In the genomic region with DNA sequence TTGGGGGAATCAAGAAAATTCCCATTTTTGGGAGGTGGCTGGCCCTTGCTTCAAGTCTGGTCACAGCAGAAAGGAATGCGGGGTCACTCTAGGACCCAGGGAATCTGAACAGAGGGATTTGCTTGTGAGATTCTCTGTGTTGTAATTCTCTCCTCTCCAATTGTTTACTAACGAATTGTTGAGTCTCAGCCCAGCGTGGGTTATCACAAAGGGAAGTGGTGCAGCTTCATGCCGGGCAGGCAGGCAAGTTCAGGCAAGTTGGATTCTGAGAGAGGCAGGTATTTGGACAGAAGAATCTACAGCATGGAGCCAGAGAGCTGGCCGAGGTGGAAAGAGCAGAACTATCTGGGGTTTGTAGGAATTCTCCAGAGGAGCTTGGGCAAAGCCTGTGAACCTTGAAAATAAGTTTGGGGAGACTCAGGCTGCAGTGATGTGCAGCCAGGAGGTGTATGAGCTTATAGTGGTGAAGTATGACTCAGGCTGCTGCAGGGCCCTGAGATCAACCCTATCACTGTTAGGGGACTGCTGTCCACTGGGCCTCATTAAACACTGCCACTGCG, we compare ENCODE assay signal across 15 mouse cellular contexts. TPM values are rescaled to one million over a fixed set of nuclear protein-coding genes. Genes with fewer than 3 reads are reported as not detected.
A peak's percentile ranks its signal among the peaks of the same experiment; 100 is the strongest.
DNase-seq lines count a peak whose midpoint lies in the region; ATAC-seq and TF ChIP-seq lines count a peak whose summit lies in the region.
"Had no signal": no experiment of that assay in that cellular context is flagged by ENCODE, and none has a peak within 500 bp of the region (broad histone marks: within the 10 kb centered on the region; RNA-seq: fewer than 3 reads in every experiment).

No protein-coding gene starts in this region.

- dilution Hi-C loops in CH12.LX (cut with MboI; ENCODE audit: extremely low pct_ligation_motif_present, extremely low pct_unique_long_range_greater_than_20kb, low sequenced_read_pairs), result no loop called here

- no peaks in the 10 kb centered on the region for H3K79me2 ChIP-seq in CH12.LX (replicated peaks; ENCODE audit: control insufficient read depth, extremely low read depth, insufficient read depth, poor library complexity, severe bottlenecking)

- no peak overlapping the region for H3K4me2 ChIP-seq in heart, embryonic 14.5 days (ENCODE audit: low read length)
- no peak overlapping the region for H3K4me2 ChIP-seq in heart, embryonic 11.5 days
- no peak overlapping the region for H3K4me2 ChIP-seq in CH12.LX (ENCODE audit: insufficient read depth, low read depth, poor library complexity, severe bottlenecking)
- no peak overlapping the region for H3K4me2 ChIP-seq in liver, embryonic 12.5 days
- H3K4me2 ChIP-seq: embryonic facial prominence, embryonic 15.5 days; hindbrain, embryonic 15.5 days; liver, embryonic 15.5 days; midbrain, embryonic 11.5 days had no signal

- no peak for TF ChIP-seq EP300 in CH12.LX (IDR thresholded peaks at IDR 0.05; ENCODE audit: low read length)

- TF ChIP-seq RAD21 in CH12.LX (IDR thresholded peaks at IDR 0.05; ENCODE audit: low read depth, low read length), result no peak

- peak overlapping the region; percentile 28; the same call in 1 of the 2 replicates for H3K9ac ChIP-seq in heart, embryonic 14.5 days (ENCODE audit: low read length)
- no peak overlapping the region for H3K9ac ChIP-seq in heart, embryonic 11.5 days (ENCODE audit: low read depth, low read length)
- H3K9ac ChIP-seq in CH12.LX (ENCODE audit: insufficient read depth, low read depth), result no peak overlapping the region
- H3K9ac ChIP-seq in liver, embryonic 12.5 days, result no peak overlapping the region
- H3K9ac ChIP-seq: embryonic facial prominence, embryonic 15.5 days; hindbrain, embryonic 15.5 days; liver, embryonic 15.5 days had no signal

- TF ChIP-seq CTCF in CH12.LX (conservative IDR thresholded peaks at IDR 0.05 in 1 of 2, IDR thresholded peaks at IDR 0.05 in 1 of 2; ENCODE audit: low read depth in 2 of 2, low read length in 2 of 2), result no peak

- no peaks in the 10 kb centered on the region for H3K9me3 ChIP-seq in heart, embryonic 14.5 days (ENCODE audit: control insufficient read depth, low read length)
- H3K9me3 ChIP-seq in heart, embryonic 11.5 days (replicated peaks; ENCODE audit: control insufficient read depth, low read length), result no peaks in the 10 kb centered on the region
- H3K9me3 ChIP-seq in CH12.LX (replicated peaks; ENCODE audit: low read length), result no peaks in the 10 kb centered on the region
- H3K9me3 ChIP-seq in limb, embryonic 10.5 days (replicated peaks), result no peaks in the 10 kb centered on the region
- no peaks in the 10 kb centered on the region for H3K9me3 ChIP-seq in liver, embryonic 12.5 days (replicated peaks)
- H3K9me3 ChIP-seq: embryonic facial prominence, embryonic 15.5 days; hindbrain, embryonic 15.5 days; liver, embryonic 15.5 days had no signal

- TF ChIP-seq POLR2A in CH12.LX (IDR thresholded peaks at IDR 0.05; ENCODE audit: low read depth, low read length), result no peak

- H3K4me3 ChIP-seq in heart, embryonic 14.5 days (ENCODE audit: control insufficient read depth in 1 of 2, insufficient read depth in 1 of 2, low read depth in 1 of 2, low read length in 2 of 2), result no peak overlapping the region
- H3K4me3 ChIP-seq in heart, embryonic 11.5 days (ENCODE audit: low read depth, low read length), result no peak overlapping the region
- no peak overlapping the region for H3K4me3 ChIP-seq in CH12.LX (replicated peaks in 1 of 3; ENCODE audit: low read depth in 2 of 3, low read length in 2 of 3, poor library complexity in 1 of 3)
- H3K4me3 ChIP-seq in limb, embryonic 10.5 days, result no peak overlapping the region
- H3K4me3 ChIP-seq in liver, embryonic 12.5 days, result no peak overlapping the region
- H3K4me3 ChIP-seq: embryonic facial prominence, embryonic 15.5 days; hindbrain, embryonic 15.5 days; layer of hippocampus, adult 2 months; liver, embryonic 15.5 days had no signal

- intact Hi-C loops in left cerebral cortex, postnatal 10 days (cut with DNase I), result no loop called here

- 48% methylated on average over 6 of the region's 6 CpGs for WGBS in heart, embryonic 14.5 days
- WGBS in heart, embryonic 11.5 days (ENCODE audit: insufficient replicate concordance), result 57% methylated on average over 6 of the region's 6 CpGs
- WGBS in limb, embryonic 10.5 days, result 55% methylated on average over 6 of the region's 6 CpGs
- WGBS in liver, embryonic 12.5 days (ENCODE audit: insufficient replicate concordance), result 43% methylated on average over 6 of the region's 6 CpGs

- H3K27ac ChIP-seq in heart, embryonic 14.5 days (replicated peaks in 1 of 2; ENCODE audit: control insufficient read depth in 1 of 2, insufficient read depth in 1 of 2, low read depth in 2 of 2, low read length in 2 of 2), result no peak overlapping the region
- no peak overlapping the region for H3K27ac ChIP-seq in heart, embryonic 11.5 days (ENCODE audit: low read depth, low read length)
- no peak overlapping the region for H3K27ac ChIP-seq in CH12.LX (ENCODE audit: insufficient read depth, low read depth)
- H3K27ac ChIP-seq in limb, embryonic 10.5 days, result 0 out of 2 replicates have a peak overlapping the region, but pooled peaks have one; percentile 4
- no peak overlapping the region for H3K27ac ChIP-seq in liver, embryonic 12.5 days
- H3K27ac ChIP-seq: embryonic facial prominence, embryonic 15.5 days; hindbrain, embryonic 15.5 days; layer of hippocampus, adult 2 months; liver, embryonic 15.5 days had no signal

- no peaks in the 10 kb centered on the region for H3K36me3 ChIP-seq in heart, embryonic 14.5 days (ENCODE audit: control insufficient read depth, insufficient read depth, low read length)
- H3K36me3 ChIP-seq in heart, embryonic 11.5 days (ENCODE audit: control insufficient read depth, insufficient read depth, low read length), result no peaks in the 10 kb centered on the region
- no peaks in the 10 kb centered on the region for H3K36me3 ChIP-seq in CH12.LX (replicated peaks in 1 of 2; ENCODE audit: control insufficient read depth in 1 of 2, insufficient read depth in 1 of 2, low read length in 1 of 2)
- no peaks in the 10 kb centered on the region for H3K36me3 ChIP-seq in limb, embryonic 10.5 days
- H3K36me3 ChIP-seq in liver, embryonic 12.5 days, result no peaks in the 10 kb centered on the region
- H3K36me3 ChIP-seq: embryonic facial prominence, embryonic 15.5 days; hindbrain, embryonic 15.5 days; liver, embryonic 15.5 days had no signal

- peaks cover 3 to 7% of the 10 kb centered on the region in 2 experiments for H3K4me1 ChIP-seq in heart, embryonic 14.5 days (ENCODE audit: control insufficient read depth in 2 of 2, insufficient read depth in 2 of 2, low read length in 2 of 2)
- H3K4me1 ChIP-seq in heart, embryonic 11.5 days (ENCODE audit: control insufficient read depth, insufficient read depth, low read length), result no peaks in the 10 kb centered on the region
- H3K4me1 ChIP-seq in CH12.LX (ENCODE audit: control insufficient read depth in 1 of 2, insufficient read depth in 2 of 2), result peaks cover 0 to 9% of the 10 kb centered on the region in 2 experiments; a peak in 2 of 4 replicates
- H3K4me1 ChIP-seq in limb, embryonic 10.5 days, result no peaks in the 10 kb centered on the region
- no peaks in the 10 kb centered on the region for H3K4me1 ChIP-seq in liver, embryonic 12.5 days
- H3K4me1 ChIP-seq: liver, embryonic 15.5 days had no signal

- no peak for DNase-seq in CH12.LX (ENCODE audit: extremely low read depth)
- peak; percentile 16 for DNase-seq in ZHBTc4 (ENCODE audit: low read depth, low spot score)
- DNase-seq in limb, embryonic 10.5 days (ENCODE audit: low spot score), result peak; percentile 27
- DNase-seq in left cerebral cortex, postnatal 10 days (ENCODE audit: extremely low spot score in 1 of 2, low spot score in 2 of 2), result no peak
- no peak for DNase-seq in adrenal gland, postnatal 10 days
- DNase-seq: adrenal gland, adult 2 months; cerebellum, postnatal 25 days had no signal

- H3K27me3 ChIP-seq in heart, embryonic 14.5 days (ENCODE audit: control insufficient read depth, insufficient read depth, low read length), result no peaks in the 10 kb centered on the region
- no peaks in the 10 kb centered on the region for H3K27me3 ChIP-seq in heart, embryonic 11.5 days (ENCODE audit: control insufficient read depth, insufficient read depth, low read length)
- no peaks in the 10 kb centered on the region for H3K27me3 ChIP-seq in CH12.LX (replicated peaks)
- H3K27me3 ChIP-seq in limb, embryonic 10.5 days (ENCODE audit: low read depth, poor library complexity, severe bottlenecking), result no peaks in the 10 kb centered on the region
- no peaks in the 10 kb centered on the region for H3K27me3 ChIP-seq in liver, embryonic 12.5 days (replicated peaks)
- H3K27me3 ChIP-seq: embryonic facial prominence, embryonic 15.5 days; hindbrain, embryonic 15.5 days; liver, embryonic 15.5 days had no signal

- no peak for ATAC-seq in heart, embryonic 14.5 days (ENCODE audit: insufficient number of reproducible peaks, insufficient read depth, low FRiP score, low read depth)
- no peak for ATAC-seq in heart, embryonic 11.5 days (replicated peaks; ENCODE audit: insufficient number of reproducible peaks, low FRiP score, low TSS enrichment)
- ATAC-seq in liver, embryonic 12.5 days, result no peak

- in situ Hi-C loops in CH12.LX (cut with MboI; ENCODE audit: low pct_ligation_motif_present, low pct_unique_long_range_greater_than_20kb, low sequenced_read_pairs), result no loop called here

TF ChIP-seq in CH12.LX, 34 proteins besides CTCF, POLR2A, EP300 and RAD21 (continues in another document):
- TF ChIP-seq RCOR1 (conservative IDR thresholded peaks at IDR 0.05; ENCODE audit: low read depth, low read length), result no peak

RNA-seq across cellular contexts. Expression of a gene that starts 43.7 kb away (rescaled TPM):
- polyA plus RNA-seq in heart, embryonic 14.5 days (2014; fragmentation: Nextera tagmentation; extraction: Ambion mirVana), result 13.7 and 15.3 TPM in 2 replicates
- polyA plus RNA-seq in heart, embryonic 11.5 days (2014; fragmentation: Nextera tagmentation; extraction: Ambion mirVana), result 13.0 and 14.9 TPM in 2 replicates
- total RNA-seq in CH12.LX (2012; rRNA removed) (13.2 and 23.2 TPM in 2 replicates), CH12.LX (2014; rRNA removed) (14.0 and 16.0 TPM in 2 replicates)
- polyA plus RNA-seq in CH12.LX (2012; ENCODE audit: insufficient read length, low read depth), result 6.9 and 7.4 TPM in 2 replicates
- 1.3 and 1.6 TPM in 2 replicates for polyA plus RNA-seq in limb, embryonic 10.5 days (2016; fragmentation: Nextera tagmentation; extraction: Ambion mirVana)
- 7.8 and 8.9 TPM in 2 replicates for polyA plus RNA-seq in liver, embryonic 12.5 days (2016; fragmentation: Nextera tagmentation; extraction: Ambion mirVana)
- total RNA-seq in left cerebral cortex, postnatal 10 days (2021), result 1 to 10 TPM; 1.5 to 3.4 TPM
- 10 to 100 TPM; 18.0 to 18.4 TPM for total RNA-seq in adrenal gland, postnatal 10 days (2021)

RNA-seq across cellular contexts. Expression of a gene that starts 56.5 kb away (rescaled TPM):
- 37.1 and 38.4 TPM in 2 replicates for polyA plus RNA-seq in heart, embryonic 14.5 days (2014; fragmentation: Nextera tagmentation; extraction: Ambion mirVana)
- 29.0 and 35.4 TPM in 2 replicates for polyA plus RNA-seq in heart, embryonic 11.5 days (2014; fragmentation: Nextera tagmentation; extraction: Ambion mirVana)
- total RNA-seq in CH12.LX (2012; rRNA removed) (9.5 and 11.4 TPM in 2 replicates), CH12.LX (2014; rRNA removed) (8.9 and 9.5 TPM in 2 replicates)
- polyA plus RNA-seq in CH12.LX (2012; ENCODE audit: insufficient read length, low read depth), result 19.1 and 21.5 TPM in 2 replicates
- 26.8 and 28.7 TPM in 2 replicates for polyA plus RNA-seq in limb, embryonic 10.5 days (2016; fragmentation: Nextera tagmentation; extraction: Ambion mirVana)
- polyA plus RNA-seq in liver, embryonic 12.5 days (2016; fragmentation: Nextera tagmentation; extraction: Ambion mirVana), result 7.2 and 9.2 TPM in 2 replicates
- total RNA-seq in left cerebral cortex, postnatal 10 days (2021), result 10 to 100 TPM; 78.8 to 81.4 TPM
- 10 to 100 TPM; 52.8 to 57.7 TPM for total RNA-seq in adrenal gland, postnatal 10 days (2021)

Comparison
In these comparisons a context has a peak if more than half of its experiments do, and no peak if none do; other contexts are left out.
1. DNase-seq: peak in ZHBTc4 (single experiment) and limb, embryonic 10.5 days (single experiment); none in CH12.LX (single experiment), left cerebral cortex, postnatal 10 days (0 of 2) and adrenal gland, postnatal 10 days (single experiment).